Mouse (Mus musculus) left cerebral cortex, postnatal 14 days (tissue): ENCODE results near the gene Dnajc13. TPM values are rescaled to one million over a fixed set of nuclear protein-coding genes. Genes with fewer than 3 reads are reported as not detected.

Experiments
- DNase-seq, 2 experiments: peaks; one replicate each; pipeline ENCODE4 v3.0.0; 2021 to 2022; ENCODE audit warnings: low spot score in 2 of 2, mixed read lengths in 1 of 2
- intact Hi-C: fragments of 180-260 bp; cut with DNase I; formaldehyde crosslinking; loops from one replicate; pipeline ENCODE4 v1.15.1; 2025
- total RNA-seq, 2 experiments: library from RNA; stranded (reverse); gene quantifications; 2 replicates each; pipeline ENCODE4 v1.2.3; 2021

Dnajc13 gene
- total RNA-seq, 2 experiments from 2014 or later: 67.4 to 68.7 TPM

DNA sequence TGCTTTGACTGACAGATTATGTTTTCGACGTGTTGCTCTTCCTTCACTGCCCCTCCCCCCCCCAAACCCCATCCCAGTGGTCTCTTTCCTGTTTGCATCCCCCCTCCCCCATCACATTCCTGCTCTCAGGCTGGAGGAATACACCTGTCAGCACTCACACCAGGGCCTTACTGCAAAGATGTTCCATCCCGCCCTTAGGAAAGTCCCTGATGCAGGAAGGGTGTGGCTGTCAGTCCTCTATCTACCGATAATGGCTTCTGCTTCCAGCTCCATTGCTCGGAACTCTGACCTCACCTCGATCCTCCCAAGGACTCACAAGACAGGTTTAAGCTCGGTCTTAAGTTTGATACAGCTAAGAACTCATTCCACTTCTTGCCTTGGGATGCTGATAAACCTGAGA is 116.0 kb downstream of the Dnajc13 start:
- intact Hi-C loops: no loop called here
- no peak for DNase-seq

DNA sequence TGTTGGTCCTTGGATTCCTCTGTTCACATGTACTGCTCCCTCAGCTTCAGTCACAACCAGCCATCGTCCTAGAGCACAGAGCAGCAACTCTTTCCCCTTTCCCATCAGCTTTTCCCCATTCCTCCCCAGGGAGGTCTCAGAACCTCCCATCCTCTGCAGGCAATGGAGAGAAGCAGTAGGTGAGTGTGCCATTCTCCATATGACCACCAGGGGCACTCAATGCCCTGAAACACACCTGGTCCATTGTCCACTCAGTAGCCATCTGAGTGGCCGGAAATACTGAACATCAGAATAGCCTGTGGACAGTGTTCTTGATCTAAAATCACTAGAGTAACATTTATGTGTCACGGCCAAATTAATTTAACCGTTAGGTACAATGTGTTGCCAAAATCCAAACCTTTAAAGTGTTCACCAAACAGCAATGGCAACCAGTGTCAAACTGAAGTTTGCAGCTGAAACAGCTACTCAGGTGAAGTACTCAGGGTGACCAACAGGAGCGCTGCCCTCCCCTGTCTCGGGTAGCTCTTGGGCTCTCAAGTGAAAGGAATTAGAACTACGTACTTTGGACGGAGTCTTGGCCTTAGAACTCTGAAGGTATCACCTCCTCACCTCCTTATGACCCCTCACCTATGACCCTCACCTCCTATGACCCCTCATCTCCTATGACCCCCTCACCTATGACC is 118.3 kb downstream of the Dnajc13 start:
- no peak for DNase-seq
- intact Hi-C loops: no loop called here

- intact Hi-C loops: no loop called here
- no peak for DNase-seq
Measured at GRCm38 (mm10) chr9:104142805-104143204, 119.9 kb downstream of the Dnajc13 start.

DNA sequence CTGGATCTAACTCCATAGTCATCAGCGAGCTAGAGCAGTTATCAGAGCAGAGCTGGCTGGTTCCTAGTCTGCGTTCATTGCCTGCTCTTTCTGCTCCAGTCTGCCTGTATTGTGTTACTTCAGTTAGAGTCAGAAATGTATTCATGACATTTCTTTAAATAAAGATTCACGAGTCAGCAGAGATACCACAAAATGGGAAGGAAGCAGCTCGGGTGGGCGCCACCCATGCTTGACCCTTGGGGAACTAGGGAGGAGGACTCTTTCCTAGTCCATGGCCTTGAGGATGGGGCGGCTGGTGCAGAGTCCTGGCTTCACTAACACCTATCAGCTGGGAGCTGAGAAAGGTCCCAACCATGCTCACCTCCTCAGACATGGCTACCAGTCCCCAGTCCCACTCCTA is 122.4 kb downstream of the Dnajc13 start:
- no peak for DNase-seq
- intact Hi-C loops: no loop called here

DNA sequence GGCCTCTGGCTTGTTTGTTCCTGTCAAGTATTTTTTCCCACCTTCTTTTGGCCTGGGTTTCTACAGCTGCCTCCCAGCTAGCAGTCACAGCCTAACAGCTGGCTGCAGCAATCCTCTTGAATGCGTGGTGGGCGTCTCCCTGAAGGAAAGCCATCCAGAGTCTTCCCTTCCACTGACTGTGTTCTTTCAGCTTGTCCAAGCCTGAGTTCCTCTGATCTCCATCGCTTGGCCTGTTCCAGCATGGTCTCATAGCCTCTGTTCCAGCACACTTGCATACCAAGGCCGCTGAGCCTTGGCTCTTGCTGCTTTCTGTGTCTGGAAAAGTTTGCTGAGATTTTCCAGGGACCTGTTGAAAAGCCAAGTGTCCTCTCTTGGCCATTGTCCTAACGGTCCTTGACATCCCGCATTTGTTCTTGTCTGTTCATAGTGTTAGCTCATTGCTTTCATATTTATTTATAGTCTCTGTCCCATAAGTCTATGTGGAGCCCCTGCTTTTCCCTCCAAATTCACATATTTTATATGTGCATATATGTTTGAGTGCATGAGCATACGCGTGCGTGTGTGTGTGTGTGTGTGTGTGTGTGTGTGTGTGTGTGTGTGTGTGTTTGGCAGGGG is 132.5 kb downstream of the Dnajc13 start:
- DNase-seq: no peak
- intact Hi-C loops: no loop called here

- peak; percentile 60 to 83 for DNase-seq
- intact Hi-C loops: no loop called here
Measured at GRCm38 (mm10) chr9:104128110-104128509, 134.6 kb downstream of the Dnajc13 start.

DNA sequence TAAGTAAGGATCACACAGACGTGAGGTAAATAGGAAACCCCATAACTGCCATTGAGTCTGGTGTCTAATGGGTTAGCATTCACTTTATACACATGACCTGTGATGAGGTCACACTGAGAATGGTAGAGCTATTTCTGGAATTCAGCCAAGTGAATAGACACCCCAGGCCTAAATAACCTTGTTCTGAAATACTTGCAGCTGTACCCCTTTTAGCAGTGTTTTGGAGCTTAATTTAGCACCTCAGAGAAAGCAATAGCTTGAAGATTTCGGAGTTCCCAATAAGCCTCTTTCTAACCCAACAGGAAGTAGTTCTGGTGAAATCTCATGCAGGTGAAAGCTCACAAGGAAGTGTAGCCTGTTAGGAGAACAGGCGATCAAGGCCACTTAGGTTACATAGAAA is 135.9 kb downstream of the Dnajc13 start, which contains the start of gene Ackr4:
Gene Ackr4 (minus strand): TSS at position 101 of the 400 bp plus-strand sequence.
- intact Hi-C loops: no loop called here
- DNase-seq: no peak

- DNase-seq: no peak
- intact Hi-C loops: no loop called here
Measured at GRCm38 (mm10) chr9:104123622-104124021, 139.1 kb downstream of the Dnajc13 start.

- intact Hi-C loops: no loop called here
- no peak for DNase-seq
Measured at GRCm38 (mm10) chr9:104123101-104123500, 139.6 kb downstream of the Dnajc13 start.

GRCm38 (mm10) chr9:104109151-104109550 is 153.6 kb downstream of the Dnajc13 start:
- intact Hi-C loops: no loop called here
- DNase-seq: no peak

GRCm38 (mm10) chr9:104108571-104109143 is 154.1 kb downstream of the Dnajc13 start:
- intact Hi-C loops: no loop called here
- DNase-seq: no peak

DNA sequence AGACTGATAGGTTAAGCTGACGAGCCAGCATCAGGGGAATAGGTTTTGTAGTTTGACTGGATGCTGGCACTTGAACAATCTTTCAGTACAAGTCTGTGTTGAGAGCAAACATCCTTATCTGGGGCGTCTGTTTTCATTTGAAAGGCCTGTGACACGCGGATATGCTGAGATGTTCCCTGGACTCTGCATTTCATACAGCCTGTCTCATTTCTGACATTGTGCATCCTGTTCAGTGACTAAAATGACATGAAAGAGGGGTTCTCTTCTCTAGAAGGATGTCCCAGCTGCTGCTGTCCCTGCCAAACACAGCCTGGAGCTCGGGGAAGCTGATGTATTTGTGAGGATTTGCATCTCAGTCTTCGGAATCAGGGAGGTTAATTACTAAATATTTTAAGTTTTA is 155.2 kb downstream of the Dnajc13 start:
- intact Hi-C loops: no loop called here
- no peak for DNase-seq

- DNase-seq: no peak
- intact Hi-C loops: no loop called here
Measured at GRCm38 (mm10) chr9:104106930-104107329, 155.8 kb downstream of the Dnajc13 start.

GRCm38 (mm10) chr9:104104986-104105385 is 157.7 kb downstream of the Dnajc13 start:
- DNase-seq: no peak
- intact Hi-C loops: no loop called here

GRCm38 (mm10) chr9:104102901-104103300 is 159.8 kb downstream of the Dnajc13 start:
- intact Hi-C loops: no loop called here
- no peak for DNase-seq

GRCm38 (mm10) chr9:104102301-104102700 is 160.4 kb downstream of the Dnajc13 start:
- no peak for DNase-seq
- intact Hi-C loops: no loop called here

DNA sequence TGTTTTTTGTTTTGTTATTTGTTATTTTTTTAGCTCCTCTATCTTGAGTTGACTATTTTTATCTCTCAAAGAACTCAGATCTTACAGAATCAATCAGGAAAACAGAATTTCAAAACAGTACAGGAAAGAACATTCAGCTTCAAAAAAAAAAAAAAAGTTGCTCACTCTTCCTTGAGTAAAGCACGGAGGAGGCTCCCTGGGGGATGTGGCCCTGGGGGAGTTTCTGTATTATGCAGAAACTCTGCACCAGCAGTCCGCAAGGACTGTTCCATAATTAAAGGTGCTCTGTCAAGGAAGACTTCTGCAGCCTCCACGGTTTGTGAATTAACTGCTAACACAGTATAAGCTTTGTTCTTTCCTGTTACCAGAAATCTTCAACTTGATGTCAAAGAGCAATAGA is 161.3 kb downstream of the Dnajc13 start:
- DNase-seq: no peak
- intact Hi-C loops: no loop called here
